Mouse (Mus musculus) gastrocnemius, postnatal 4 days (tissue): ENCODE results near the gene Ubald1. TPM values are rescaled to one million over a fixed set of nuclear protein-coding genes. Genes with fewer than 3 reads are reported as not detected.

Source experiments
- total RNA-seq, 2 experiments: library from RNA; stranded (reverse); gene quantifications; 2 replicates each; pipeline ENCODE4 v1.2.3; 2021

Gene Ubald1
- total RNA-seq, 2 experiments from 2014 or later, result 32.3 to 32.8 TPM

Other genes starting within 250 kb of the Ubald1 start
- gene Vasn, start 240.4 kb downstream of the Ubald1 start, total RNA-seq, result 10 to 100 TPM; 11.7 to 15.1 TPM
- gene Dnaja3, start 240.3 kb downstream of the Ubald1 start, total RNA-seq, result 10 to 100 TPM; 61.8 to 62.1 TPM
- 10 to 100 TPM; 27.3 to 28.5 TPM for gene Coro7, start 200.5 kb downstream of the Ubald1 start, total RNA-seq
- 10 to 100 TPM; 14.0 to 15.1 TPM for gene Nmral1, start 161.0 kb downstream of the Ubald1 start, total RNA-seq
- 10 to 100 TPM; 54.3 to 56.2 TPM for gene Hmox2, start 154.0 kb downstream of the Ubald1 start, total RNA-seq
- gene Cdip1, start 90.0 kb downstream of the Ubald1 start, total RNA-seq, result 100 to 1,000 TPM; 107 to 114 TPM
- not detected for gene 4930562C15Rik, start 44.9 kb downstream of the Ubald1 start, total RNA-seq
- 10 to 100 TPM; 87.3 to 91.8 TPM for gene Mgrn1, start 5.9 kb upstream of the Ubald1 start, total RNA-seq
- gene Nudt16l1, start 58.4 kb upstream of the Ubald1 start, total RNA-seq, result 10 to 100 TPM; 51.5 to 57.6 TPM
- 10 to 100 TPM; 25.9 to 27.9 TPM for gene Anks3, start 83.9 kb upstream of the Ubald1 start, total RNA-seq
- not detected for gene Sept12, start 117.5 kb upstream of the Ubald1 start, total RNA-seq
- gene Smim22, start 127.0 kb upstream of the Ubald1 start, total RNA-seq, result not detected
- 10 to 100 TPM; 15.8 to 19.1 TPM for gene Rogdi, start 133.2 kb upstream of the Ubald1 start, total RNA-seq
- 10 to 100 TPM; 57.2 to 65.9 TPM for gene Glyr1, start 169.5 kb upstream of the Ubald1 start, total RNA-seq
- 10 to 100 TPM; 39.5 to 42.2 TPM for gene Ubn1, start 169.7 kb upstream of the Ubald1 start, total RNA-seq